Mouse (Mus musculus) hindbrain, embryonic 16.5 days (tissue): ENCODE data around the gene Lipn. TPM values are rescaled to one million over a fixed set of nuclear protein-coding genes. Genes with fewer than 3 reads are reported as not detected.

Experiments
- ATAC-seq: fragments of 200-750 bp; cut with Nextera tagmentation; 2 replicates; pipeline ENCODE4 v1.8.0; 2017; ENCODE audit warnings: moderate TSS enrichment, moderate library complexity
- H3K27ac ChIP-seq: fragments of 300-500 bp; sonication (generic); 2 replicates; pipeline ENCODE4 v1.5.1; 2014; ENCODE audit warnings: low read depth, mild to moderate bottlenecking, control low read depth, low read length, moderate library complexity
- H3K27me3 ChIP-seq: fragments of 300-500 bp; sonication (generic); replicated peaks from 2 replicates; pipeline ENCODE4 v1.6.1; 2014; ENCODE audit warnings: low read length; ENCODE audit not compliant: control insufficient read depth, insufficient read depth
- H3K36me3 ChIP-seq: fragments of 300-500 bp; sonication (generic); 2 replicates; pipeline ENCODE4 v1.6.1; 2014; ENCODE audit warnings: mild to moderate bottlenecking, low read length, moderate library complexity, mixed read lengths; ENCODE audit not compliant: control insufficient read depth, insufficient read depth
- H3K4me1 ChIP-seq: fragments of 300-500 bp; sonication (generic); 2 replicates; pipeline ENCODE4 v1.6.1; 2014; ENCODE audit warnings: low read depth, low read length; ENCODE audit not compliant: control insufficient read depth, insufficient read depth
- H3K4me2 ChIP-seq: fragments of 300-500 bp; sonication (generic); 2 replicates; pipeline ENCODE4 v1.6.1; 2014; ENCODE audit warnings: mild to moderate bottlenecking, low read length, control low read depth, moderate library complexity
- H3K4me3 ChIP-seq: fragments of 300-500 bp; sonication (generic); 2 replicates; pipeline ENCODE4 v1.5.1; 2014; ENCODE audit warnings: mild to moderate bottlenecking, low read length, control low read depth, moderate library complexity
- H3K9ac ChIP-seq: fragments of 300-500 bp; sonication (generic); 2 replicates; pipeline ENCODE4 v1.6.1; 2014; ENCODE audit warnings: low read depth, mild to moderate bottlenecking, control low read depth, low read length, moderate library complexity
- H3K9me3 ChIP-seq: fragments of 300-500 bp; sonication (generic); 2 replicates; pipeline ENCODE4 v1.6.1; 2014; ENCODE audit warnings: mild to moderate bottlenecking, low read length, moderate library complexity; ENCODE audit not compliant: control insufficient read depth
- WGBS: fragments of 180-500 bp; shearing (Covaris S2); extraction: QIAGEN DNeasy Blood & Tissue Kit; methylation state at CpG from one replicate; pipeline ENCODE4 v1.1.7; 2014; 5-methylcytosine and 5-hydroxymethylcytosine counted together
- polyA plus RNA-seq: library from polyadenylated mRNA; unstranded; fragments of >200 nt; fragmentation: Nextera tagmentation; extraction: Ambion mirVana; gene quantifications from 2 replicates; pipeline ENCODE4 v1.2.1, GENCODE M21; 2015

Gene Lipn
- polyA plus RNA-seq, 1 experiment from 2014 or later = not detected

- ATAC-seq = no peak
- Histone ChIP-seq H3K4me2 (no peak overlapping the region), H3K4me3 (no peak overlapping the region), H3K4me1 (no peaks in the 10 kb centered on the region), H3K36me3 (no peaks in the 10 kb centered on the region), H3K27ac (no peak overlapping the region), H3K9ac (no peak overlapping the region), H3K27me3 (no peaks in the 10 kb centered on the region), H3K9me3 (no peaks in the 10 kb centered on the region)
Measured at GRCm38 (mm10) chr19:34074239-34074638, 7.1 kb downstream of the Lipn start.

GRCm38 (mm10) chr19:34078130-34078529 lies 11.0 kb downstream of the Lipn start:
- no peak for ATAC-seq

GRCm38 (mm10) chr19:34089011-34089680 lies 22.0 kb downstream of the Lipn start:
- no peaks in the 10 kb centered on the region for H3K36me3 ChIP-seq
- no peaks in the 10 kb centered on the region for H3K27me3 ChIP-seq
- no peak overlapping the region for H3K4me3 ChIP-seq
- H3K9me3 ChIP-seq = no peaks in the 10 kb centered on the region
- no peak for ATAC-seq
- no peak overlapping the region for H3K4me2 ChIP-seq
- no peaks in the 10 kb centered on the region for H3K4me1 ChIP-seq
- H3K9ac ChIP-seq = no peak overlapping the region
- 72% methylated on average over 2 of the region's 3 CpGs for WGBS
- no peak overlapping the region for H3K27ac ChIP-seq

More at GRCm38 (mm10) chr19:34078130-34078529, 11.0 kb downstream of the Lipn start:
- Histone ChIP-seq H3K9ac (no peak overlapping the region), H3K27me3 (no peaks in the 10 kb centered on the region), H3K36me3 (no peaks in the 10 kb centered on the region), H3K4me2 (no peak overlapping the region), H3K4me3 (no peak overlapping the region), H3K27ac (no peak overlapping the region), H3K9me3 (no peaks in the 10 kb centered on the region), H3K4me1 (no peaks in the 10 kb centered on the region)
- 89% methylated on average over 2 of the region's 2 CpGs for WGBS

GRCm38 (mm10) chr19:34095381-34095780 lies 28.2 kb downstream of the Lipn start:
- H3K4me2 ChIP-seq = no peak overlapping the region
- no peaks in the 10 kb centered on the region for H3K36me3 ChIP-seq
- no peak overlapping the region for H3K4me3 ChIP-seq
- H3K27me3 ChIP-seq = no peaks in the 10 kb centered on the region
- H3K9ac ChIP-seq = no peak overlapping the region
- H3K4me1 ChIP-seq = no peaks in the 10 kb centered on the region
- H3K9me3 ChIP-seq = no peaks in the 10 kb centered on the region
- 84% methylated on average over 5 of the region's 5 CpGs for WGBS
- H3K27ac ChIP-seq = no peak overlapping the region
- no peak for ATAC-seq

- no peak for ATAC-seq
- WGBS = 65% methylated on average over 1 of the region's 1 CpGs
- H3K27ac ChIP-seq = no peak overlapping the region
- no peaks in the 10 kb centered on the region for H3K27me3 ChIP-seq
- H3K4me1 ChIP-seq = no peaks in the 10 kb centered on the region
- no peaks in the 10 kb centered on the region for H3K9me3 ChIP-seq
- no peak overlapping the region for H3K9ac ChIP-seq
- H3K4me3 ChIP-seq = no peak overlapping the region
- no peak overlapping the region for H3K4me2 ChIP-seq
- H3K36me3 ChIP-seq = no peaks in the 10 kb centered on the region
Measured at GRCm38 (mm10) chr19:34096228-34096627, 29.1 kb downstream of the Lipn start.

- no peaks in the 10 kb centered on the region for H3K9me3 ChIP-seq
- 91% methylated on average over 4 of the region's 4 CpGs for WGBS
- no peak for ATAC-seq
- no peaks in the 10 kb centered on the region for H3K27me3 ChIP-seq
- no peak within 1 kb of the TSS for H3K4me3 ChIP-seq
- no peaks in the 10 kb centered on the region for H3K36me3 ChIP-seq
- H3K27ac ChIP-seq = no peak within 1 kb of the TSS
- H3K4me2 ChIP-seq = no peak within 1 kb of the TSS
- no peak within 1 kb of the TSS for H3K9ac ChIP-seq
- H3K4me1 ChIP-seq = no peaks in the 10 kb centered on the region
Measured at GRCm38 (mm10) chr19:34100633-34101032, 33.5 kb downstream of the Lipn start, which contains the start of gene Lipm. Gene Lipm (plus strand): TSS chr19:34100933.

GRCm38 (mm10) chr19:34101888-34102287 lies 34.7 kb downstream of the Lipn start:
- no peak overlapping the region for H3K4me2 ChIP-seq
- H3K9me3 ChIP-seq = no peaks in the 10 kb centered on the region
- WGBS = 91% methylated on average over 7 of the region's 7 CpGs
- H3K9ac ChIP-seq = no peak overlapping the region
- H3K36me3 ChIP-seq = no peaks in the 10 kb centered on the region
- no peak for ATAC-seq
- H3K27ac ChIP-seq = no peak overlapping the region
- no peaks in the 10 kb centered on the region for H3K4me1 ChIP-seq
- H3K4me3 ChIP-seq = no peak overlapping the region
- no peaks in the 10 kb centered on the region for H3K27me3 ChIP-seq

GRCm38 (mm10) chr19:34104841-34105240 lies 37.7 kb downstream of the Lipn start:
- Histone ChIP-seq H3K9ac (no peak overlapping the region), H3K9me3 (no peaks in the 10 kb centered on the region), H3K4me2 (no peak overlapping the region), H3K4me1 (no peaks in the 10 kb centered on the region), H3K27ac (no peak overlapping the region), H3K4me3 (no peak overlapping the region), H3K27me3 (no peaks in the 10 kb centered on the region), H3K36me3 (no peaks in the 10 kb centered on the region)
- ATAC-seq = no peak
- 92% methylated on average over 3 of the region's 3 CpGs for WGBS

GRCm38 (mm10) chr19:34119102-34119501 lies 51.9 kb downstream of the Lipn start:
- no peak for ATAC-seq
- H3K27ac ChIP-seq = no peak overlapping the region
- no peak overlapping the region for H3K4me2 ChIP-seq
- no peaks in the 10 kb centered on the region for H3K9me3 ChIP-seq
- 83% methylated on average over 1 of the region's 1 CpGs for WGBS
- H3K4me3 ChIP-seq = no peak overlapping the region
- no peak overlapping the region for H3K9ac ChIP-seq
- no peaks in the 10 kb centered on the region for H3K27me3 ChIP-seq
- H3K4me1 ChIP-seq = no peaks in the 10 kb centered on the region
- H3K36me3 ChIP-seq = no peaks in the 10 kb centered on the region
